Mouse (Mus musculus) ovary, adult 2 months (tissue): ENCODE results near the gene Wdr12. TPM values are rescaled to one million over a fixed set of nuclear protein-coding genes. Genes with fewer than 3 reads are reported as not detected.

Experiments
- polyA plus RNA-seq: library from polyadenylated mRNA; depleted of rRNA; stranded (reverse); fragments of >200 nt; gene quantifications from 2 replicates; pipeline ENCODE4 v1.2.3, GENCODE M21; 2012; rRNA removed

Gene Wdr12
- polyA plus RNA-seq = 3.7 and 4.6 TPM in 2 replicates

GRCm38 (mm10) chr1:60098024-60098781 lies at the start of gene Wdr12, which contains the start of gene Carf:
TSS of gene Wdr12 (minus strand) at chr1:60098645.
TSS of gene Carf (plus strand) at chr1:60098247.

GRCm38 (mm10) chr1:60042796-60043469 lies 55.5 kb downstream of the Wdr12 start, which contains the start of gene Ica1l:
TSS of gene Ica1l (minus strand) at chr1:60043184.

Other genes starting within 250 kb of the Wdr12 start
- gene Fam117b, start 185.6 kb downstream of the Wdr12 start, polyA plus RNA-seq = 20.7 and 30.2 TPM in 2 replicates
- 0.69 and 0.74 TPM in 2 replicates for gene Ica1l, start 55.5 kb downstream of the Wdr12 start, polyA plus RNA-seq
- gene Carf, start 398 bp downstream of the Wdr12 start, polyA plus RNA-seq = 1.8 and 2.7 TPM in 2 replicates
- 1.3 and 1.4 TPM in 2 replicates for gene Nbeal1, start 82.0 kb upstream of the Wdr12 start, polyA plus RNA-seq
- gene Cyp20a1, start 244.7 kb upstream of the Wdr12 start, polyA plus RNA-seq = 2.6 and 4.2 TPM in 2 replicates